20 mouse cellular contexts compared by ENCODE assay signal in the genomic region with DNA sequence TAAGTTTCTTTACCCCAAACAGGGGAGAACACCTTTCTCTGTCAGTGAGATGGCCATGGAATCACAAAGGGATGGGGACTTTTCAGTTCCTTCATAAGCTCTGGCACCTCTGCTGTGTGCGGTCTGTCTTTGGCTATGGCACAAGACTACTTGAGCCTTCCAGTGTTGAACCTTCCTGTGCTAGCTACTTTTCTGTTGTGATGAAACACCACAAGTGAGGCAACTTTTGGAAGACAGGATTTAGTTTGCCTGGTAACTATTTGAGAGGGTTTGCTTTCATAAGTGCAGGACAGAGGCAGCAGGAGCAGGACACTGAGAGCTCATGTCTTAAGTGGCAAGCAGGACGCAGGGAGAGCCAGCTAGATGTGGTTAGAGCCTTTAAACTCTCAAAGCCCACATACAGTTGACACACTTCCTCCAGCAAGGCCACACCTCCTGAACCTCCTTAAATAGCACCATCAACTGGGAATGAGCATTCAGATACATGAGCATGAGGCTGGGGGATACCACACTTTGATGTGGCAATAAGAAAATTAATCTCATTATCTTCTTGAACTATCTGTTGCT.
"Had no signal": no experiment of that assay in that cellular context is flagged by ENCODE, and none has a peak within 500 bp of the region (broad histone marks: within the 10 kb centered on the region; RNA-seq: fewer than 3 reads in every experiment).

No protein-coding gene starts in this region.

- DNase-seq: kidney, adult 18-20 months; kidney, adult 9 months; kidney, postnatal 25 days; layer of hippocampus, adult 9-11 months; layer of hippocampus, postnatal 36 days; lung, postnatal 14 days; retina, postnatal 1 day; thymus, adult 18-20 months; thymus, postnatal 36 days had no signal

- H3K9me3 ChIP-seq: midbrain, embryonic 10.5 days; midbrain, embryonic 13.5 days; neural tube, embryonic 13.5 days had no signal

- H3K27ac ChIP-seq: layer of hippocampus, adult 2 months; left cerebral cortex, adult 2 months; liver, embryonic 14.5 days; macrophage; midbrain, embryonic 10.5 days; midbrain, embryonic 13.5 days; neural tube, embryonic 13.5 days had no signal

- H3K9ac ChIP-seq: liver, embryonic 14.5 days; midbrain, embryonic 13.5 days; neural tube, embryonic 13.5 days had no signal

- H3K4me3 ChIP-seq: layer of hippocampus, adult 2 months; left cerebral cortex, adult 2 months; megakaryocyte, embryonic 14.5 days; midbrain, embryonic 10.5 days; midbrain, embryonic 13.5 days; myocyte; neural tube, embryonic 13.5 days had no signal

- ATAC-seq: midbrain, embryonic 13.5 days; midbrain, embryonic 16.5 days had no signal

- H3K4me2 ChIP-seq: liver, embryonic 11.5 days; midbrain, embryonic 13.5 days; neural tube, embryonic 13.5 days had no signal

- H3K27me3 ChIP-seq: megakaryocyte, embryonic 14.5 days; midbrain, embryonic 13.5 days; neural tube, embryonic 13.5 days had no signal

- H3K4me1 ChIP-seq: midbrain, embryonic 10.5 days; midbrain, embryonic 13.5 days; neural tube, embryonic 13.5 days had no signal

- H3K36me3 ChIP-seq: midbrain, embryonic 10.5 days; midbrain, embryonic 13.5 days; neural tube, embryonic 13.5 days had no signal
